Mouse (Mus musculus) kidney, adult 2 months (tissue): ENCODE measurements around the gene B4galnt1.

Experiments used
- CTCF ChIP-seq: fragments of 200-500 bp; conservative IDR thresholded peaks from 2 replicates; pipeline ENCODE4 v1.5.1; 2011; ENCODE audit warnings: low read depth, mild to moderate bottlenecking, control low read depth, low read length, moderate library complexity, mixed read lengths; ENCODE audit not compliant: insufficient read depth, insufficient read length
- POLR2A ChIP-seq: fragments of 200-500 bp; IDR thresholded peaks from one replicate; pipeline ENCODE4 v1.6.1; 2011; ENCODE audit warnings: low read depth, low read length, control low read depth

- TF ChIP-seq CTCF (no peak), POLR2A (no peak)
Observed at GRCm38 (mm10) chr10:127167614-127168192, 2.7 kb downstream of the B4galnt1 start.
